Mouse (Mus musculus) CD4-positive, CD25-positive, alpha-beta regulatory T cell, adult 4 months (primary cell): Measurements from ENCODE around the gene Olfr571. TPM values are rescaled to one million over a fixed set of nuclear protein-coding genes. Genes with fewer than 3 reads are reported as not detected.

ENCODE experiments used
- ATAC-seq: one replicate; pipeline ENCODE4 v1.8.0; 2017
- polyA plus RNA-seq, 2 experiments: library from polyadenylated mRNA; unstranded; fragments of 100-300 nt; shearing (Covaris generic); gene quantifications; one replicate each; pipeline ENCODE4 v1.2.1; 2017

Olfr571 gene
- under 1 TPM in 1 of 2 experiments, not detected in 1; 0.07 TPM for polyA plus RNA-seq

- ATAC-seq: no peak
Measured at GRCm38 (mm10) chr7:102917032-102917875, at the start of gene Olfr571. Gene Olfr571 (minus strand): TSS chr7:102917536.

GRCm38 (mm10) chr7:102962360-102962759 is 45.0 kb upstream of the Olfr571 start, which contains the start of gene Olfr576:
Gene Olfr576 (plus strand): TSS chr7:102962660.
- no peak for ATAC-seq

- ATAC-seq: no peak
Measured at GRCm38 (mm10) chr7:102958593-102958992, 41.3 kb upstream of the Olfr571 start, which contains the start of gene Olfr575. Gene Olfr575 (minus strand): TSS chr7:102958775.

GRCm38 (mm10) chr7:102958137-102958536 is 40.8 kb upstream of the Olfr571 start:
- no peak for ATAC-seq

- no peak for ATAC-seq
Measured at GRCm38 (mm10) chr7:102950732-102951131, 33.4 kb upstream of the Olfr571 start.

GRCm38 (mm10) chr7:102948167-102948566 is 30.8 kb upstream of the Olfr571 start, which contains the start of gene Olfr574:
Gene Olfr574 (plus strand): TSS chr7:102948467.
- ATAC-seq: no peak

GRCm38 (mm10) chr7:102943417-102943816 is 26.1 kb upstream of the Olfr571 start:
- no peak for ATAC-seq

GRCm38 (mm10) chr7:102942475-102942874 is 25.1 kb upstream of the Olfr571 start, which contains the start of gene Olfr573-ps1:
Gene Olfr573-ps1 (minus strand): TSS chr7:102942575.
- no peak for ATAC-seq

GRCm38 (mm10) chr7:102927105-102927504 is 9.8 kb upstream of the Olfr571 start:
- no peak for ATAC-seq

GRCm38 (mm10) chr7:102924109-102924508 is 6.8 kb upstream of the Olfr571 start, which contains the start of gene Olfr572:
Gene Olfr572 (plus strand): TSS chr7:102924409.
- no peak for ATAC-seq

- ATAC-seq: no peak
Measured at GRCm38 (mm10) chr7:102919632-102920031, 2.3 kb upstream of the Olfr571 start.

GRCm38 (mm10) chr7:102916405-102916804 is 931 bp downstream of the Olfr571 start:
- no peak for ATAC-seq

- no peak for ATAC-seq
Measured at GRCm38 (mm10) chr7:102915261-102915660, 2.1 kb downstream of the Olfr571 start.

GRCm38 (mm10) chr7:102890782-102891181 is 26.6 kb downstream of the Olfr571 start, which contains the start of gene Olfr569:
Gene Olfr569 (minus strand): TSS chr7:102890882.
- no peak for ATAC-seq

- ATAC-seq: no peak
Measured at GRCm38 (mm10) chr7:102876822-102877221, 40.5 kb downstream of the Olfr571 start, which contains the start of gene Olfr568. Gene Olfr568 (plus strand): TSS chr7:102877122.

GRCm38 (mm10) chr7:102858665-102859064 is 58.7 kb downstream of the Olfr571 start, which contains the start of gene Olfr566:
Gene Olfr566 (minus strand): TSS chr7:102858765.
- ATAC-seq: no peak

GRCm38 (mm10) chr7:102855807-102856206 is 61.5 kb downstream of the Olfr571 start:
- no peak for ATAC-seq

Other genes with a start within 250 kb of the Olfr571 start
- gene Trim68, start 230.2 kb downstream of the Olfr571 start, polyA plus RNA-seq: 10 to 100 TPM; 15.7 to 20.6 TPM
- gene Olfr557, start 221.6 kb downstream of the Olfr571 start, polyA plus RNA-seq: not detected
- gene Olfr558, start 215.3 kb downstream of the Olfr571 start, polyA plus RNA-seq: not detected
- gene Olfr33, start 198.5 kb downstream of the Olfr571 start, polyA plus RNA-seq: not detected
- not detected for gene Olfr559, start 190.0 kb downstream of the Olfr571 start, polyA plus RNA-seq
- not detected for gene Olfr560, start 158.2 kb downstream of the Olfr571 start, polyA plus RNA-seq
- not detected for gene Olfr78, start 158.1 kb downstream of the Olfr571 start, polyA plus RNA-seq
- gene Olfr561, start 146.3 kb downstream of the Olfr571 start, polyA plus RNA-seq: not detected
- gene Olfr564, start 114.1 kb downstream of the Olfr571 start, polyA plus RNA-seq: not detected
- gene Olfr566, start 58.8 kb downstream of the Olfr571 start, polyA plus RNA-seq: not detected
- gene Olfr568, start 40.4 kb downstream of the Olfr571 start, polyA plus RNA-seq: not detected
- gene Olfr569, start 26.7 kb downstream of the Olfr571 start, polyA plus RNA-seq: not detected
- not detected for gene Olfr570, start 23.0 kb downstream of the Olfr571 start, polyA plus RNA-seq
- not detected for gene Olfr572, start 6.9 kb upstream of the Olfr571 start, polyA plus RNA-seq
- not detected for gene Olfr573-ps1, start 25.0 kb upstream of the Olfr571 start, polyA plus RNA-seq
- not detected for gene Olfr574, start 30.9 kb upstream of the Olfr571 start, polyA plus RNA-seq
- not detected for gene Olfr575, start 41.2 kb upstream of the Olfr571 start, polyA plus RNA-seq
- not detected for gene Olfr576, start 45.1 kb upstream of the Olfr571 start, polyA plus RNA-seq
- not detected for gene Olfr577, start 58.4 kb upstream of the Olfr571 start, polyA plus RNA-seq
- not detected for gene Olfr578, start 71.8 kb upstream of the Olfr571 start, polyA plus RNA-seq
- gene Olfr582, start 120.5 kb upstream of the Olfr571 start, polyA plus RNA-seq: not detected
- not detected for gene Olfr583, start 133.8 kb upstream of the Olfr571 start, polyA plus RNA-seq
- not detected for gene Olfr584, start 164.3 kb upstream of the Olfr571 start, polyA plus RNA-seq
- gene Olfr585, start 180.2 kb upstream of the Olfr571 start, polyA plus RNA-seq: not detected
- gene Olfr586, start 208.1 kb upstream of the Olfr571 start, polyA plus RNA-seq: not detected
- not detected for gene Olfr588-ps1, start 223.3 kb upstream of the Olfr571 start, polyA plus RNA-seq
- not detected for gene Olfr589, start 238.8 kb upstream of the Olfr571 start, polyA plus RNA-seq